Mouse (Mus musculus) MEL (cell line): ENCODE data around the gene Arhgef38. TPM values are rescaled to one million over a fixed set of nuclear protein-coding genes. Genes with fewer than 3 reads are reported as not detected.

ENCODE experiments used
- DNase-seq: peaks from one replicate; pipeline ENCODE4 v3.0.0; 2011; ENCODE audit warnings: low read depth, low spot score
- H3K27ac ChIP-seq: 2 replicates; pipeline ENCODE4 v1.5.1; 2012; ENCODE audit warnings: low read depth, mild to moderate bottlenecking, control low read depth, low read length, moderate library complexity; ENCODE audit not compliant: control insufficient read depth
- H3K27me3 ChIP-seq, 2 experiments: fragments of 150-350 bp in 1 of 2; sonication (generic) in 1 of 2; 2 replicates each; pipeline ENCODE4 v1.6.1; 2012; ENCODE audit warnings: low read length in 2 of 2, mild to moderate bottlenecking in 2 of 2, improper control_type of control experiment in 1 of 2, moderate library complexity in 1 of 2; ENCODE audit not compliant: insufficient read depth in 2 of 2, control insufficient read depth in 1 of 2
- H3K36me3 ChIP-seq, 2 experiments: 2 replicates each; pipeline ENCODE4 v1.6.1; 2012 to 2014; ENCODE audit warnings: low read length in 2 of 2, improper control_type of control experiment in 1 of 2, inconsistent platforms in 1 of 2, mild to moderate bottlenecking in 1 of 2; ENCODE audit not compliant: insufficient read depth in 2 of 2, control insufficient read depth in 1 of 2
- H3K4me1 ChIP-seq, 2 experiments: fragments of 150-350 bp in 1 of 2; sonication (generic) in 1 of 2; 2 replicates each; pipeline ENCODE4 v1.6.1; 2012; ENCODE audit warnings: low read length in 2 of 2, improper control_type of control experiment in 1 of 2, mild to moderate bottlenecking in 1 of 2; ENCODE audit not compliant: insufficient read depth in 2 of 2, control insufficient read depth in 1 of 2
- H3K4me3 ChIP-seq, 2 experiments: fragments of 150-350 bp in 1 of 2; sonication (generic) in 1 of 2; 2 replicates each; pipeline ENCODE4 v1.5.1; 2012; ENCODE audit warnings: low read depth in 2 of 2, low read length in 2 of 2, mild to moderate bottlenecking in 2 of 2, moderate library complexity in 2 of 2, control low read depth in 1 of 2, improper control_type of control experiment in 1 of 2; ENCODE audit not compliant: control insufficient read depth in 1 of 2, insufficient read depth in 1 of 2
- H3K79me2 ChIP-seq: 2 replicates; pipeline ENCODE4 v1.6.1; 2012; ENCODE audit warnings: mild to moderate bottlenecking, low read length, moderate library complexity; ENCODE audit not compliant: control insufficient read depth, poor library complexity, insufficient read depth
- H3K9ac ChIP-seq: 2 replicates; pipeline ENCODE4 v1.6.1; 2012; ENCODE audit warnings: low read depth, mild to moderate bottlenecking, control low read depth, low read length, moderate library complexity; ENCODE audit not compliant: control insufficient read depth, poor library complexity, severe bottlenecking
- H3K9me3 ChIP-seq: fragments of 150-350 bp; sonication (generic); replicated peaks from 2 replicates; pipeline ENCODE4 v1.6.1; 2012; ENCODE audit warnings: mild to moderate bottlenecking, low read length, improper control_type of control experiment, moderate library complexity; ENCODE audit not compliant: insufficient read depth
- CHD1 ChIP-seq: IDR thresholded peaks from 2 replicates; pipeline ENCODE4 v1.6.1; 2012; ENCODE audit warnings: low read depth, mild to moderate bottlenecking, inconsistent platforms, low read length, improper control_type of control experiment
- CHD2 ChIP-seq: IDR thresholded peaks from 2 replicates; pipeline ENCODE4 v1.6.1; 2011; ENCODE audit warnings: low read length, improper control_type of control experiment
- CTCF ChIP-seq, 3 experiments: IDR thresholded peaks in 2 of 3; conservative IDR thresholded peaks in 1 of 3; 2 replicates each; pipeline ENCODE4 v1.5.1; 2011 to 2012; ENCODE audit warnings: low read length in 3 of 3, low read depth in 2 of 3, mild to moderate bottlenecking in 2 of 3, improper control_type of control experiment in 1 of 3, inconsistent platforms in 1 of 3, mixed read lengths in 1 of 3, moderate library complexity in 1 of 3; ENCODE audit not compliant: control insufficient read depth in 1 of 3, insufficient read depth in 1 of 3, poor library complexity in 1 of 3, severe bottlenecking in 1 of 3
- ELF1 ChIP-seq: IDR thresholded peaks from 2 replicates; pipeline ENCODE4 v1.6.1; 2014; ENCODE audit warnings: low read depth, mild to moderate bottlenecking, inconsistent platforms, low read length, improper control_type of control experiment, moderate library complexity
- GATA1 ChIP-seq: IDR thresholded peaks from 2 replicates; pipeline ENCODE4 v1.6.1; 2011; ENCODE audit warnings: low read depth, low read length, improper control_type of control experiment
- JUND ChIP-seq: IDR thresholded peaks from 2 replicates; pipeline ENCODE4 v1.6.1; 2011; ENCODE audit warnings: low read depth, mild to moderate bottlenecking, improper control_type of control experiment, low read length
- MAX ChIP-seq: IDR thresholded peaks from 2 replicates; pipeline ENCODE4 v1.6.1; 2011; ENCODE audit warnings: low read length, improper control_type of control experiment
- MAZ ChIP-seq: IDR thresholded peaks from 2 replicates; pipeline ENCODE4 v1.6.1; 2012; ENCODE audit warnings: low read depth, mild to moderate bottlenecking, inconsistent platforms, low read length, improper control_type of control experiment
- MYC ChIP-seq: IDR thresholded peaks from 2 replicates; pipeline ENCODE4 v1.6.1; 2011; ENCODE audit warnings: low read depth, mild to moderate bottlenecking, low read length, improper control_type of control experiment, moderate library complexity
- NRF1 ChIP-seq: IDR thresholded peaks from 2 replicates; pipeline ENCODE4 v1.6.1; 2014; ENCODE audit warnings: low read depth, mild to moderate bottlenecking, inconsistent platforms, low read length, improper control_type of control experiment, moderate library complexity; ENCODE audit not compliant: poor library complexity, insufficient read depth, severe bottlenecking
- POLR2AphosphoS2 ChIP-seq: IDR thresholded peaks from 2 replicates; pipeline ENCODE4 v1.6.1; 2011; ENCODE audit warnings: low read length, improper control_type of control experiment
- SMC3 ChIP-seq: IDR thresholded peaks from 2 replicates; pipeline ENCODE4 v1.6.1; 2011; ENCODE audit warnings: low read depth, low read length, improper control_type of control experiment
- TAL1 ChIP-seq: IDR thresholded peaks from 2 replicates; pipeline ENCODE4 v1.6.1; 2012; ENCODE audit warnings: mild to moderate bottlenecking, inconsistent platforms, low read length, moderate library complexity, mixed read lengths
- USF2 ChIP-seq, 2 experiments: IDR thresholded peaks; 2 replicates each; pipeline ENCODE4 v1.6.1; 2011 to 2012; ENCODE audit warnings: improper control_type of control experiment in 2 of 2, low read length in 2 of 2, borderline replicate concordance in 1 of 2, inconsistent platforms in 1 of 2, low read depth in 1 of 2, mild to moderate bottlenecking in 1 of 2; ENCODE audit not compliant: insufficient read depth in 1 of 2
- ZKSCAN1 ChIP-seq: IDR thresholded peaks from 2 replicates; pipeline ENCODE4 v1.6.1; 2012; ENCODE audit warnings: low read depth, mild to moderate bottlenecking, inconsistent platforms, low read length, improper control_type of control experiment, moderate library complexity
- polyA plus RNA-seq, 2 experiments: library from polyadenylated mRNA; stranded (reverse) in 1 of 2; unstranded in 1 of 2; fragments of >175 nt in 1 of 2; fragments of >200 nt in 1 of 2; gene quantifications; 2 replicates each; pipeline versions ENCODE4 v1.2.1 to v1.2.4; 2012; ENCODE audit warnings: low replicate concordance in 2 of 2, low read depth in 1 of 2; ENCODE audit not compliant: insufficient read length in 2 of 2, insufficient read depth in 1 of 2, missing spikeins in 1 of 2
- total RNA-seq: library from RNA; depleted of rRNA; stranded (reverse); fragments of 300-350 nt; gene quantifications from 2 replicates; pipeline ENCODE4 v1.2.3, GENCODE M21; 2012; rRNA removed

Arhgef38 gene
- total and polyA plus RNA-seq, 3 experiments = not detected

- no peak for DNase-seq
- Histone ChIP-seq H3K79me2 (peaks cover 2% of the 10 kb centered on the region; the same call in 1 of the 2 replicates), H3K27ac (no peak overlapping the region), H3K4me1 (no peaks in the 10 kb centered on the region), H3K4me3 (no peak overlapping the region), H3K36me3 (peaks cover 2 to 21% of the 10 kb centered on the region in 2 experiments; a peak in 2 of 4 replicates), H3K27me3 (no peaks in the 10 kb centered on the region), H3K9ac (no peak overlapping the region), H3K9me3 (no peaks in the 10 kb centered on the region)
- no peak for TF ChIP-seq USF2 (IDR thresholded peaks at IDR 0.05; ENCODE audit: borderline replicate concordance in 1 of 2, insufficient read depth in 1 of 2, low read depth in 1 of 2, low read length in 2 of 2)
- no peak for TF ChIP-seq POLR2AphosphoS2
- TF ChIP-seq MYC = no peak
- TF ChIP-seq ZKSCAN1 = no peak
- TF ChIP-seq CHD1 = no peak
- TF ChIP-seq GATA1 = no peak
- no peak for TF ChIP-seq SMC3
- no peak for TF ChIP-seq MAX
- TF ChIP-seq CTCF (IDR thresholded peaks at IDR 0.05 in 2 of 3, conservative IDR thresholded peaks at IDR 0.05 in 1 of 3; ENCODE audit: control insufficient read depth in 1 of 3, insufficient read depth in 1 of 3, low read depth in 2 of 3, low read length in 3 of 3, poor library complexity in 1 of 3, severe bottlenecking in 1 of 3) = no peak
- TF ChIP-seq ELF1 = no peak
- no peak for TF ChIP-seq TAL1
- no peak for TF ChIP-seq CHD2
- TF ChIP-seq JUND = no peak
- no peak for TF ChIP-seq NRF1
- no peak for TF ChIP-seq MAZ
Measured at GRCm38 (mm10) chr3:133075560-133075959, 159.2 kb downstream of the Arhgef38 start.

Other genes with a start within 250 kb of the Arhgef38 start
- gene Ints12, start 143.1 kb downstream of the Arhgef38 start, total RNA-seq = 11.0 and 13.8 TPM in 2 replicates
- 10 to 100 TPM in 1 of 2 experiments, not detected in 1; 15.2 TPM for gene Ints12, start 143.1 kb downstream of the Arhgef38 start, polyA plus RNA-seq
- gene Gstcd, start 142.9 kb downstream of the Arhgef38 start, total RNA-seq = 17.2 and 19.2 TPM in 2 replicates
- gene Gstcd, start 142.9 kb downstream of the Arhgef38 start, polyA plus RNA-seq = 10 to 100 TPM in 1 of 2 experiments, not detected in 1; 15.5 TPM
- gene Ppa2, start 75.2 kb upstream of the Arhgef38 start, total RNA-seq = 34.7 and 36.3 TPM in 2 replicates
- 10 to 100 TPM in 1 of 2 experiments, not detected in 1; 33.6 TPM for gene Ppa2, start 75.2 kb upstream of the Arhgef38 start, polyA plus RNA-seq